Mouse (Mus musculus): ENCODE measurements at regions not wholly inside any gene's neighbourhood (a gene's known extent, or its start where the extent isn't known, plus 50 kb on each side); places are given as distances from the start of the nearest gene placed in this dataset.

- TF ChIP-seq EP300 (IDR thresholded peaks at IDR 0.05; ENCODE audit: low read depth) = no peak
- TF ChIP-seq CTCF (IDR thresholded peaks at IDR 0.05; ENCODE audit: low read depth) = no peak
These were observed 121.5 kb upstream of the 4930412O13Rik start for GRCm38 (mm10) chr2:9759389-9760104.
